Mouse (Mus musculus): ENCODE measurements around the gene Pik3r2. TPM values are rescaled to one million over a fixed set of nuclear protein-coding genes. Genes with fewer than 3 reads are reported as not detected.

Pik3r2 gene
- polyA plus RNA-seq, 2 experiments from 2014 or later: 4.3 to 4.5 TPM

DNA sequence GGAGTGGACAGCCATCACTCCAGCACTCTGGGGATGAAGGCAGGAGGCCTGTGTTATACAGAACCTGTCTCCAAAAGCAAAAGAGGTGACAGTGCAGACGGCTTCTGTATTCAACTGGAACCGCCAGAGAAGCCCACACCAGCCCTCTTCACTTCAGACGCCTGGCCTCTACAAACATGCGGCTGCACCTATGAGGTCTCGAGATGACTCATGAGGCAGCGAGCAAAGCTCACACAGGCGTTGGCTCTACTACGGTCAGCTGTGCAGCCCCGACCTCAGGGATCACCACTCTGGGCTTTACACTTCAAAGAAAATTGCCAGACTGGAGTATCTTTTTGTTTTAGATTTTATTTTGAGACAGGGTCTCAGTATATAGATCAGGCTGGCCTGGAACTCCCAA, 3.6 kb downstream of the Pik3r2 start:
- no peak for ATAC-seq

DNA sequence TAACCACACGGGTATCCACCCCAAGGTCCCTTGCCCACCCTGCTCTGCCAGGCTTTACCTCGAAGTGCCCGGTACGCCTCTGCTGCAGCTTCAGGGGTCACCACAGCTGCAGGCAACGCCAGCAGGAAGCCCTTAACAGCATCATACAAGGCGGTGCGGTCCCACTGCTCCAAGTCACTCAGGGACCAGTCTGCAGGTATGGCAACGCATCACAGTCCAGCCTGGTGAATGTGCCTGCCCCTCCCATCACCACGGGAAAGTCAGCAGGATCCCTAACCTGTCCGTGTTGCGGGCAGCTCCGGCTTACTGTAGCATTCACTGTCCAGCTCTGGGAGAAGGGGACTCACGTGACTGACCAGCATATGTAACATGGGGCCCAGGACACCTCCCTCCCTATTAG, 4.4 kb downstream of the Pik3r2 start:
- no peak for ATAC-seq

DNA sequence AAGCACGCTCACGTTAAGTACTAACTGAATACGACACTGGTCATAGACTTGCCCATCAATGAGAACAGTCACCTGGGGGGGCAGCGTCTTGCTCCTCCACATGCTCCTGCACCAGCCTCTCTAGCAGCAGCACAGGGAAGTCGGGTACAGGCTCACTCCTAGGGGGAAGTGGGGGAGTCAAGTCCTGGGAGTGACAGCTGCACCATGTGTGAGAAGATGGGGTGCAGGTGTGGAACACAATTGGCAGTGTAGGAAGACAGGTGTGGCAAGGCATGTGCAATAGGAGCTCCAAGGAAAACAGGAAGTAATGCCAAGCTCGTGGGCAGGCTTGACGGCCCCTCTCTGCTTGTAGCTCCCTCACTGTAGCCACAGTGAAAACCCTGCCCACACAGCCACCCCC, 5.3 kb downstream of the Pik3r2 start:
- no peak for ATAC-seq

DNA sequence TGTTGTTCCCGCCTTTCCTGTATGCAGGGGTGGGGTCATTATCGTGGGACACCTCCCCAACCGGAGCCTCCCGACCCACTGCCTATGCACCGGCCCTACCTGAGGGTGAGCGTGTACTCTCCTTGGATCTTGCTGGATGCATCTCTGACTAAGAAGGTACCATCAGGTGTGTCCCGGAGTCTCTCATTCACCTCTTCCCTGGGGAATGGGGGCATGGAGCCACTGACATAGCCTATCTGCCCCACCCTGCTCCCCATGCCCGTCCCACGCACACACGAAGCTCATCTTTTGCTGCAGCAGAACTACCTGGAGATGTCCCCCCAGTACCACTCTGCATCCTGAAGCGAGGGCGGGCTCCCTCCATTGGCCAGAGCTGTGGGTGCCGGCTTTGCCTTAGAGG, 5.8 kb downstream of the Pik3r2 start:
- no peak for ATAC-seq

DNA sequence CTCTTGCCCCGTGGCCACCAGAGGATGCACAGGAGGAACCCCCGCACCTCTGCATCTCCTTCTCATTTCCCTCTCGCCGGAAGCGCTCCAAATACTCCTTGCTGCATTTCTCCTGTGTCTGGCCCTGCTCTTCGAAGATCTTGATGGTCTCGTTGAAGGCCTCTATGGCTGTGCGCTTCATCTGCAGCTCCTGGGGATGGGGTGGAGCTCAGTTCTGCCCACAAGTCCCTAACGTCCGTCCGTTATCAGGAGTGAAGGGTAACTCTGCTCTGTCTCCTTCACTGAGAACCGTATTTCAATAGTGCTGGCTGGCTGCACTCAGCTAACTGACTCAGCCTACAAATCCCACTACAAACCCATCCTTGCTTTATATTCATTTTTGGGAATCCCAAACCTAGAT, 6.7 kb downstream of the Pik3r2 start:
- no peak for ATAC-seq

DNA sequence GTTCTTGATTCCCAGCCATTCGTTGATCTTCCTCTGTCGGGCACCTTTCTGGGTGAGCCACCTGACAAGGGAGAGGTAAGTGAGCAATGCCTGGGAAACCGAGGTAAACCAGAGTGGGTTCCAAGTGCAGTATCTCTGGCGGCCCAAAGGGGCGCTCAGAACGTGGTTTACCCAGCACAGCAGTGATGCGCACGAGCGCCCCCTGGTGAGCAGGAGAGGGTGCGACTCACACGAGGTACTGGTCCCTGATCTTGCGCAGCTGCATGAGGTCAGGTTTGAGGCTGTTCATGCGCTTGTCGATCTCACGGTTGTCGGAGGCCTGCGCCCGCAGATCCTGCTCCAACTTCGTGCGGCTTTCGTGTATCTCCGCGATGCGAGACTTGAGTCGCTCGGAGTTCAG, 7.2 kb downstream of the Pik3r2 start:
- ATAC-seq: peak; percentile 81

DNA sequence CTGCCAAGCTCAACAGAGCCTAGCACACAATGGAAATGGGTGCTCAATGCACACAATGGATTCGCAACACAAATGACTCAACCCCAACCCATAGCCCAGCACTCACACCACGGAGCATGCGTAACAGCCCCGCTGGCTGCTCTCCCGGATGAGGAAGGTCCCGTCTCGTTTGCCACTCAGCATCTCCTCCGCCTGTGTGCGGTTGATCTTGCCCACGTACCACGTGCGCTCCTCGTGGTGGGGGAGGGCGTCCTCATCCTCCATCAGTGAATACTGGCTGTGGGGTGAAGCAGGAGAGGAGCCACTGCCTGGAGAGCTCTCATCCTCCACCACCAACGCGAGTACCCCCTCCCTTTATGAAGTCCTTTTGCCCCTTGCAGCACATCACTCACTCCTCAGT, 7.6 kb downstream of the Pik3r2 start:
- no peak for ATAC-seq

DNA sequence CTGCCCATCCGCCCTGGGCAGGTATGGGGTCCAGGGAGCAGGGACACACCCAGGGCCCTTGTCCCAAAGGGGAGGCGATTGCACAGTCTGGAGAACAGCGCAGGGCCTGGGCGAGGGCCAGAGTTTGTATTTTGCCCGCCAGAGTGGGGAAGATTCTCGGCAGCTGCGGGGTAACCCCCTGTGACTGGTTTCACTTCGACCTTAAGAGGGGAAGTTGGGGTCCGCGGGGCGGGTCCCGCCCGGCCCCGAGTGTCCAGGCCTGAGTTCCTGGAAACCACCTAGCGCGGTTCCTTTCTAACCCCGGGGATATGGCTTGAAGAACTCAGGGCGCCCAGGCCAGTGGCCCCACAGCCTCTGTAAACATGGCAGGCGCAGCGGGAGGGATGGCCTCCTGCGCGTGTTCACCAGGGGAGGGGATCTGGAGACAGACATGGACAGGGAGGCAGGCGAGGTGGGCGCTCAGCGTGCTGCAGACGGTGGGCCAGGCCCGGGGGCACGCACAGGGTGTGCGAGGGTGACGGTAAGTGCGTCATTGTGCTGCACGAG, 8.2 kb downstream of the Pik3r2 start:
- ATAC-seq: no peak

DNA sequence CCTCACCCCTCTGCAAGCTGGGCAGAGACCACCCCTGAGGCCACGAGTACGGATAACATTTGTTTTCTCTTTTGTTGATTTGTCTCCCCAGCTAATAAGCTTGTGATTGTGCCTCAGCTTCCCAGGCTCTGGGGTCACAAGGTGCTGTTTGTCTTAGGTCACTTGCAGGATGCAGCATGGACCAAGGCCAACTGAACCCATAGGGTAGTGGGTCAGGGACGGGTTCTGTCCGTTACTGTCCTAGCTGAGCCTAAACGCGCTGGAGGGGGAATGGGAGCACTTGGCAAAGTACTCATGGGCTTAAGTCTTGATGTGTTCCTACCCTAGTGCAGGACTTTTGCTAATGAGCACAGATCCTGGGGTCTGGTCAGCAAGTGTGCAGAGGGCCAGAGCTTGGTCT, 9.0 kb downstream of the Pik3r2 start:
- no peak for ATAC-seq

DNA sequence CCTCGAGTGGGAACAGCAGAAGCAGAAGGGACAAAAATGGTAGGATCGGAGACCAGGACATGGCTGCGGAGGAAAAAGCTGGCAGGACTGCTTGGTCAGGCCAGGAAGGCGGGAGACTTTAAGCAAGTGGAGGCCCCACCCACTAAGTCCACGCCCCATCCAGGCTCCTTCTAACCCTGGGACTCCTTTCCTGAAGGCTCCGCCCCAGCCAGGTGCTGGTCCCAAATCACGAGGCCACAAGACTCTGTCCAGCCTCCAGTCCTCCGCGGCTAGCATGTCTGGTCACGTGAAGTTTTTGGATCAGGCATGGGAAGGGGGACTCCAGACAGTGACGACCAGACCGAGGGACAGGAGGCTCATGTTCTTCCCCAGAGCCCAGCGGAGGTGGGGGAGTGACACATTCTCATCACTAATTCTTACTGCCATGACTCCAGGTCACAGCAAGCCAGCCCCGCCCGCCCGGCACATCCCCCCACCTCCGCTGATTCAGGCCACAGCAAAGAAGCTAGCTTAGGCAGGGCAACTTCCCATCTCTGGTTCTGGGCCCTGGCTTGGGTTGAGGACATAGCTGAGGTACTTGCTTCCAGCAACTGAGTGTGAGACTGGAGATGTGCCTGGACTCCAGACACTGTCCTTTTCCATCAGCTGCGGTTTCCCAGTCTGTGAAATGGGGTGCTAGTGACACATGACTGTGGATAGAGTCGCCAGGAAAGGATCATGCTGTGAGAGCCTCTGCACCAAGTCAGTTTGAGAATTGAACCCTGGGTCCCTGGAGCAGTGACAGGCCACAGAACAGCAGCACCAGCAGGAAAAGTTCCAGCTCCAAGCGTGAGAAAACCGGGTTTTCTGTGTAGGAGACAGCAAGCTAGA, 9.7 kb downstream of the Pik3r2 start:
- no peak for ATAC-seq

DNA sequence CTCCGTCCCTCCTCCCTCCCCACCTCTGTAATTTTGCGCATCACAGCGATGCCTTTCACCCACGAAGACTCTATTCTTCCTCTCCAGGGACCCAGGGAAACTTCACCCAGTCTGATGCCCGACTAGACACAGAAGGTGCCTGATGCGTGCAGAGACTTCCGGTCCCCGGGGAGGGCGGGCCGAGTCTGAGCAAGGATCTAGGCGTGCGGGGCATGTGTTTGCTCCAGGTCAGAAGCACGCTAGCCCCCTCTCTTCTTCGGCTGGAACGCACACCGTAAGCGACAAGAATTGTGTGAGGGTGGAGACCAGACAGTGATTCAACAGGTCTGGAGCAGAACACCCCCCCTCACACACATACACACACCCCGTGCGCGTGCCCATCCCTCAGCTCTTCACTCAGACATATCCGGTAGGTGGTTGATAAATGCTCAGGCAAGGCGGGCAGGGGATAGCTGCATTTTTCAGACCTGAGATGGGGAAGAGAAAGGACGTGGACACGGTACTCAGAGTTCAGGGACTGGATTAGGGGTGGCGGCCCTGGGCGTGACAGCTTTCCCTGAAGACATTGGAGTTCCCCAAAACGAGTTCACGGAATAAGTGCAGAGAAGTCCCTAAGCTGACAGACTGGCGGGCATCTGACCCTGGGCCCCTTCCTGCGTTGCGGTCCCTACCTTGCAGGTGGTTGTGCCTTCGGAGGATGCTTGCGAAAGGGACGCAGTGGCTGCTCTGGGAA, 10.5 kb downstream of the Pik3r2 start:
- ATAC-seq: peak; percentile 65

DNA sequence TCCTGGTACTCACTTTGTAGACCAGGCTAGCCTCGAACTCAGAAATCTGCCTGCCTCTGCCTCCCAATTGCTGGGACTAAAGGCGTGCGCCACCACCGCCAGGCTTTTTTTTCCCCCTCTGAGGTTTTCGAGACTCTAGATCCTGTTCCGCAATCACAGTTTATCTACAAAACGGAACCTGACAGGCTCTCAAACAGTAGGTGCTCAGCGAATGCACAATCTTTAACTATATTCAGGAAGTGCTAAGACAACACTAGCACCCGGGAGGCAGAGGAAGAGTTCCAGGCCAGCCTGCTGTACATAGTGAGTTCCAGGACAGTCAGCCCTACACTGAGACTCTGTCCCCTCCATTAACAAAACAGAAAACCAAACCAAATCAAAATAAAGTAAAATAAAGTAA, 11.2 kb downstream of the Pik3r2 start:
- no peak for ATAC-seq

DNA sequence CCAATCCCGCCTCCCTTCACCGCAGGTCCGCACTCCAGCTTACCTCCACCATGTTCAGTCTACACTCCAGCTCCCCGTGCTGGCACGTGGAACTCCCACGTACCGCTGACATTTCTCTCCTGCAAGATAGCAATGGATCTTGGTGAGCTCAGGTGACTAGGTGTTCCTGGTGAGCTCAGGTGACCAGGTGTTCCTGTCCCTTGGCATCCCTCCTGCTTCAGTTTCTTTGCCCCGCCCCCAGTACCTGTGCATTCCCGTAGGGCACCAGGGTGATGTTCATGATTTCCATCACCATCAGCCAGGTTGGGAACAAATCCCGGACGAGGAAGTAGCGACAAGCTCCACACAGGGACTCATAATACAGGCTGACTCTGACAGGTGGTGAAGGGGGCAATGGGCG, 11.8 kb downstream of the Pik3r2 start:
- no peak for ATAC-seq

DNA sequence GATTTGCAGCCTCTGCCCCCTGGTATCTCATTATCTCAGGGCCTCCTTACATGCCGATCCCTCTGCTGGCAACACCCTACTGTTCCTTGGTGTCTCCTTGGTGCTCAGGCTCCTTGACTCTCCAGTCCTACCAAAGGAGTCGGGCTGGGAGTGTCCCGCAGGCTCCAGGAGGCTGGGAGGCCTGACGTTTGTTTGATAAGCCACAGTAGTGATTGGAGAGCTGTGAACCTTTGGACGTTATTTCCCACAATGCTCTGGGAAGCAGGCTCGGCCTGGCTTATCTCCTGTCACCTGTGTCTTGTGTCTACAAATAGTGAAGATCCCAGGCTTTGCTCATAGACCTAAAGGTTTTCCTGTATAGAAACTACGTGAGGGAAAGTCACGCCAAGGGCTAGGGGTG, 12.5 kb downstream of the Pik3r2 start:
- no peak for ATAC-seq

DNA sequence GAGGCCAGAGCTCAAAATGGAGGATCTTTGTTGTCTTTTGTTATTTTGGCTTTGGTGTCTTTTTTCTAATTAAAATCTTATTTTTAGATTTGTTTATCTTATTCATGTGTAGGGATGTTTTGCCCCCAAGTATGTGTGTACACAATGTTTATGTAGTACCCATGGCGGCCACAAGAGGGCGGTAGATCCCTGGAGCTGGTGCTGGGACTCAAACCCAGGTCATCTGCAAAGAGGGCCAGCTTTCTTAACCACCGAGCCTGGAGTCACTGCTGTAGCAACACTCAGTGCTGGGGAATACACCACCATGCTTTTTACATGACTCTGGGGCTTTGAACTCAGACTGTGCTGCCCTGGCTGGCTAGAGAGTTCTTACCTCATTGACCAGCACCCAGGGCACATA, 13.2 kb downstream of the Pik3r2 start:
- ATAC-seq: no peak

DNA sequence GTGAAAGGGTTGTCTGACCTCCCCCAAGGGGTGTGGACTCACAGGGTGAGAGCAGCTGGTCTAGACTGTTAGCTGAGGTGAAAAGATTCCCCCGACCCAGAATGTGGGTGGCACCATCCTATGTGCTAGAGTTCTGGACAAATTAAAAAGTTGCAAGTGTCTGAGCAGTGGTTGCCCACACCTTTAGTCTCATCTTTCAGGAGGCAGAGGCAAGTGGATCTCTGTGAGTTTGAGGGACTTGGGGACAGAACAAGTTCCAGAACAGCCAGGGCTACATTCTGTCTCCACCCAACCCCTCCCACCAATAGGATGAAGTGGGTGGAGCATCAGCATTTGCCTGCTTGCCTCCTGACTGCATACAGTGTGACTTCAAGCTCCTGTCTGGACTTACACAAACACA, 14.4 kb downstream of the Pik3r2 start:
- ATAC-seq: no peak

DNA sequence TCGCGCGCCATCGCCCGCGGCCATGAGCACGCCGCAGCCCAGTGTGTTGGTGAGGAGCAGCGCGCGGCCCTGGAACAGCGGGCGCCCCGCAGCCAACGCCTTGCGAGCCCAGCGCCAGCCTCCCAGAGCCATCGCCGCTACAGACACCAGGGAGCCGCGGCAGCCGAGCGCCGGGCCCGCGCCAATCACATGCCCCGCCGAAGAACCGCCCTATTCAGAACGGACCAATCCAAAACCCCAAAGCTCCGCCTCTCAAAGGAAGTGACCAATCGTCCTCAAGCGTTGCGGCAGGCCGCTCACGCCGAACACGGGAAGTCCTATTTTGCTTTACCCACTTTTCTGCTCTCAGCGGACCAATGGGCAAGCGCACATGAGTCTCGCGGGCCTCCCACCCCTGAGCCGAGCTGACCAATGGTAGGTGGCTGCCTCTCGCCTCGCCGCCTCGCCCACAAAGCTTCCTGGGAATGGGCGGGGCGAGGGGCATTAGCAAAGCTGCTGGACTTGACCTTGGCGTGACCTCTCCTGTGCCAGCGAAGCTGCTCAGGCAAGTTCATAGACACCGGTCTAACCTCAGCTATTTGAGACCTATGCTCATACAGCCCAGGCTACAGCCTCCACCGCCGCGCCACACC, 15.6 kb downstream of the Pik3r2 start, which contains the start of gene Mpv17l2:
TSS of gene Mpv17l2 (minus strand) at position 172 of the 632 bp plus-strand sequence.
- ATAC-seq: peak; percentile 94

DNA sequence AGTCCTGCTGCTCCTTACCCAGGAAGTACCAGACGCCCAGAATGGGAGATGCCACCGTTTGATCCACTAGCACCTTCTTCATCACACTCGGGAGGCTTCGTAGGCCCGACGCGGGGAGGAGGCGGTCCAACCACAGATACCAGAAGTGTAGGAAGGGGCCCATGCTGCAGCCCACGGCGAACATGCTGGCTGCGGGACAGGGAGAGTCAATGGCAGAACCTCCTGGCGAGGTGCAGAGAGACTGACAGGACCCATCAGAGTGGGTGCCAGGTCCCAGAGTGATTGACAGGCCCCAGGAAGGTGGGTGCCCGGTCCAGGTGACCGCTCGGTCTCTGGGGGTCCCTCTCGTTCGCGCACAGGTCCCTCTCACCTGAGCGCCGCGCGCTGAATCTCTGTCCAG, 16.2 kb downstream of the Pik3r2 start:
- no peak for ATAC-seq

DNA sequence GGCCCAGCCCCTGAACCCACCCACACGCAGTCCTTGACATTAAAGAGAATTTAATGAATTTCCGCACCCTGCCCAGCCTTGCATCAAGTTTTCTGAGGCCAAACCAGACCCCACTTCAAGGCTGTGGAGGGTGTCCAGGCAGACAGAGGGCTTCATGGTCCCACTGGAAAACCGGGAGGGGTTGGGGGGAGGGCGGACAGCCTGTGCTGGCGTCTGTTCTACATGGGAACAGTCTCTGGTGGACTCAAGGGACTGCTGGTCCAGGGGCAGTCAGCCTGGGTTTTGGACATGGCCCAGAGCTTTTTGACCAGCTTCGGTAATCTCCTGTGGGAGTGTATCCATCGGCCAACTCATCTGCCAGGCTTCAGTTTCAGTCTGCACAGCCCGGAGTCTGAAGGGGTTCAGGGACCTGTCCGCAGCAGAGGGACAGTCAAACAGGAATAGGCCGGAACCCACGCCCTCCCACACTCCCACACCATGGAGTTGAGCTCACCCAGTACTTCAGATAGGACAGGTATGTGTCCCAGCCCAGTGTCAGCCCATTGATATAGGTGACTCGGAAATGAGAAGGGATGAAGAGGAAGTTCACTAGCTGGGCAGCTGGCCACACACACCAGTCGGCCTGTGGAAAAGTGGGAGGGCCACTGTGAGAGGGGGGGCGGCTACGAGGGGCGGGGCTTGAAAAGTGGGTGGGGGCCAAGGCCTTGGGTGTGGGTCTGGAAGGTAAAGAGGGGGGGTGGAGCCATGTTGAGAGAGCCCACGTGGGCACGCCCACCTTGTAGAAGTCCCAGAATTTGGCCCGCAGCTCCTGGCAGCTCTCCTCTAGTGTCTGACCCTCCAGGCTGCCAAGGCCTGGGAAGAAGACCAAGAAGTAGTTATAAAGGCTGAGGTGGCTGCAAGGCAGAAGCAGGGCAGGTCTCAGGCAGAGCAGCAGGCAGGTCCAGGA, 17.6 kb downstream of the Pik3r2 start:
- no peak for ATAC-seq

DNA sequence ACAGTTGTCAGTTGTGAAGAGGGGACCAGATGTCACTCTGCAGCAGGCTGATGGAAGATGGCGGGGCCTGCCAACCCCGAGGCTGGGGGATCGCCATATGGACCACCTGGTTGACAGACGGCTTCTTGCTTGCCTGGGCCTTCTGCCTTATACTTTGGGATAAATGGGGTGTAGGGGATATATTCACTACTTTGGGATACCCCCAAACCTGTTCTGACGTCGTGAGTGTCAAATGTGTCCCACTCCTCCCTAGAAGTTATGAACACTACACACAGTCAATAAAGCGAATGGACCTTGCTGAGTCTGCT, 18.3 kb downstream of the Pik3r2 start:
- no peak for ATAC-seq

DNA sequence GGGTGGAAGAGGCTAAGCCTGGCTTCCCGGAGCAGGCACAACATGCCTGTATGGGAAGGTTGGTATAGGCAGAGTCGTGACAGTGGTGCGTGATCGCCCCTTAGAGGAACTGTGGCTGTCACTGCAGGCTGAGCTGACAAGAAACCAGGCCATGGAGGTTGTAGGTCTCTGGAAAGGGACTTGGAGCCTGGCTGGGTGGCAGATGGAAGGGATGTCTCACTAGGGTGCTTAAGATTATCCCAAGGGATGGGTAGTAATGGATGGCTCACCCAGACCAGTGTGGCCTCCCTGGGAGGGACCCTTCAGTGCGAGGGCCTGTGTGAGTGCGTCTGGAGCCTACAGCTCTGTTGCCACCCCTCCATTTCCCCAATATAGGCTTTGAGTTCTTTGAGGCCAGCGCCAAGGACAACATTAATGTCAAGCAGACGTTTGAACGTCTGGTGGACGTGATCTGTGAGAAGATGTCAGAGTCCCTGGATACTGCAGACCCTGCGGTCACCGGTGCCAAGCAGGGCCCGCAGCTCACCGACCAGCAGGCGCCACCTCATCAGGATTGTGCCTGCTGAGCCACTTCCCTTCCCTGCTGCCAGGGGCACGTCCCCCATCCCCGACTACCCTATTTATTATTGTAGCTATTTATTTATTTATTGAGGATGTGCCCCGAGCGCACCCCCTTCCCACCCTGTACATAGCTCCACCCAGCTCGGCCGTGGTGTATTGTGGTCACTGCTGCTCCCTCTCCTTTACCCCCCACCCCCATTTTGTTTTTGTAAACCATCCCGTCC, 18.8 kb downstream of the Pik3r2 start:
- ATAC-seq: no peak
